Mouse (Mus musculus) bone marrow macrophage, adult 2 months (primary cell): ENCODE results near the gene Zfp273.

ENCODE experiments used
- CTCF ChIP-seq: IDR thresholded peaks from 2 replicates; pipeline ENCODE4 v1.5.1; 2012; ENCODE audit warnings: low read depth, mild to moderate bottlenecking, low read length, moderate library complexity
- POLR2A ChIP-seq: IDR thresholded peaks from 2 replicates; pipeline ENCODE4 v1.6.1; 2012; ENCODE audit warnings: mild to moderate bottlenecking, low read depth, low read length, borderline replicate concordance

GRCm38 (mm10) chr13:67844119-67844852 lies 30.7 kb downstream of the Zfp273 start:
- TF ChIP-seq CTCF: no peak
- TF ChIP-seq POLR2A: no peak
